Mouse (Mus musculus) kidney, postnatal 0 days (tissue): Measurements from ENCODE around the gene Itpr1. TPM values are rescaled to one million over a fixed set of nuclear protein-coding genes. Genes with fewer than 3 reads are reported as not detected.

Source experiments
- ATAC-seq: fragments of 200-750 bp; cut with Nextera tagmentation; replicated peaks from 2 replicates; pipeline ENCODE4 v1.8.0; 2017; ENCODE audit warnings: low read depth, moderate number of reproducible peaks, moderate TSS enrichment, moderate library complexity; ENCODE audit not compliant: low FRiP score
- DNase-seq: peaks from one replicate; pipeline ENCODE4 v3.0.0-alpha.2; 2016; ENCODE audit warnings: low spot score
- H3K27ac ChIP-seq: fragments of 300-500 bp; sonication (generic); 2 replicates; pipeline ENCODE4 v1.5.1; 2014; ENCODE audit warnings: mild to moderate bottlenecking
- H3K27me3 ChIP-seq: fragments of 300-500 bp; sonication (generic); 2 replicates; pipeline ENCODE4 v1.6.1; 2014; ENCODE audit warnings: low read length, mixed read lengths; ENCODE audit not compliant: insufficient read depth
- H3K36me3 ChIP-seq: fragments of 300-500 bp; sonication (generic); 2 replicates; pipeline ENCODE4 v1.6.1; 2014; ENCODE audit warnings: low read length, mixed read lengths; ENCODE audit not compliant: insufficient read depth
- H3K4me1 ChIP-seq: fragments of 300-500 bp; sonication (generic); replicated peaks from 2 replicates; pipeline ENCODE4 v1.6.1; 2014; ENCODE audit warnings: antibody characterized with exemption, low read length, mixed read lengths; ENCODE audit not compliant: insufficient read depth
- H3K4me2 ChIP-seq: fragments of 300-500 bp; sonication (generic); 2 replicates; pipeline ENCODE4 v1.6.1; 2014; ENCODE audit warnings: mild to moderate bottlenecking, low read length, moderate library complexity, mixed read lengths
- H3K4me3 ChIP-seq: fragments of 300-500 bp; sonication (generic); replicated peaks from 2 replicates; pipeline ENCODE4 v1.5.1; 2014; ENCODE audit warnings: low read depth, low read length
- H3K9ac ChIP-seq: fragments of 300-500 bp; sonication (generic); 2 replicates; pipeline ENCODE4 v1.6.1; 2014; ENCODE audit warnings: low read depth, low read length
- H3K9me3 ChIP-seq: fragments of 300-500 bp; sonication (generic); replicated peaks from 2 replicates; pipeline ENCODE4 v1.6.1; 2016; ENCODE audit warnings: low read length, inconsistent platforms, mixed read lengths
- CTCF ChIP-seq: IDR thresholded peaks from 2 replicates; pipeline ENCODE4 v1.5.1; 2016; ENCODE audit warnings: antibody characterized with exemption, low read depth, mild to moderate bottlenecking, moderate library complexity
- WGBS: fragments of 180-500 bp; shearing (Covaris S2); extraction: QIAGEN DNeasy Blood & Tissue Kit; methylation state at CpG from one replicate; pipeline ENCODE4 v1.1.7; 2014; 5-methylcytosine and 5-hydroxymethylcytosine counted together
- polyA plus RNA-seq: library from polyadenylated mRNA; unstranded; fragments of >200 nt; fragmentation: Nextera tagmentation; extraction: Ambion mirVana; gene quantifications from 2 replicates; pipeline ENCODE4 v1.2.1, GENCODE M21; 2015

Itpr1 gene
- polyA plus RNA-seq, 1 experiment from 2014 or later: 21.2 TPM

- no peak for DNase-seq
- Histone ChIP-seq H3K4me2 (no peak overlapping the region), H3K4me3 (no peak overlapping the region), H3K4me1 (peaks cover 13% of the 10 kb centered on the region; the same call in 1 of the 2 replicates), H3K9ac (no peak overlapping the region), H3K27me3 (no peaks in the 10 kb centered on the region), H3K9me3 (no peaks in the 10 kb centered on the region), H3K27ac (0 out of 2 replicates have a peak overlapping the region, but pooled peaks have one; percentile 31), H3K36me3 (peaks cover 3% of the 10 kb centered on the region; the same call in 1 of the 2 replicates)
- TF ChIP-seq CTCF: no peak
- 70% methylated on average over 3 of the region's 3 CpGs for WGBS
- ATAC-seq: no peak
These were observed 33.6 kb downstream of the Itpr1 start for GRCm38 (mm10) chr6:108246369-108247085.

GRCm38 (mm10) chr6:108247211-108247610 is 34.3 kb downstream of the Itpr1 start:
- DNase-seq: no peak
- Histone ChIP-seq H3K4me1 (peaks cover 13% of the 10 kb centered on the region), H3K36me3 (peaks cover 3% of the 10 kb centered on the region; the same call in 1 of the 2 replicates), H3K27ac (0 out of 2 replicates have a peak overlapping the region, but pooled peaks have one; percentile 31), H3K9ac (no peak overlapping the region), H3K4me3 (no peak overlapping the region), H3K27me3 (no peaks in the 10 kb centered on the region), H3K4me2 (no peak overlapping the region), H3K9me3 (no peaks in the 10 kb centered on the region)
- WGBS: 88% methylated on average over 3 of the region's 3 CpGs
- peak; percentile 41; the same call in 1 of the 2 replicates for ATAC-seq
- no peak for TF ChIP-seq CTCF

- ATAC-seq: no peak
- no peak for TF ChIP-seq CTCF
- no peaks in the 10 kb centered on the region for H3K9me3 ChIP-seq
These were observed 35.6 kb downstream of the Itpr1 start for GRCm38 (mm10) chr6:108248519-108248918.

GRCm38 (mm10) chr6:108249031-108249917 is 36.4 kb downstream of the Itpr1 start:
- H3K27ac ChIP-seq: peak overlapping the region; percentile 72
- no peak overlapping the region for H3K9ac ChIP-seq
- no peak for TF ChIP-seq CTCF
- ATAC-seq (peak; percentile 50; the same call in 1 of the 2 replicates), DNase-seq (peak; percentile 55)
- peaks cover 19% of the 10 kb centered on the region for H3K4me1 ChIP-seq
- H3K36me3 ChIP-seq: no peaks in the 10 kb centered on the region
- no peaks in the 10 kb centered on the region for H3K9me3 ChIP-seq
- WGBS: 42% methylated on average over 9 of the region's 9 CpGs
- no peak overlapping the region for H3K4me3 ChIP-seq
- no peak overlapping the region for H3K4me2 ChIP-seq
- H3K27me3 ChIP-seq: no peaks in the 10 kb centered on the region

More at GRCm38 (mm10) chr6:108248519-108248918, 35.6 kb downstream of the Itpr1 start:
- WGBS: 27% methylated on average over 4 of the region's 4 CpGs
- no peaks in the 10 kb centered on the region for H3K27me3 ChIP-seq
- no peak overlapping the region for H3K4me2 ChIP-seq
- H3K36me3 ChIP-seq: no peaks in the 10 kb centered on the region
- DNase-seq: peak; percentile 61
- H3K4me1 ChIP-seq: peaks cover 13% of the 10 kb centered on the region
- no peak overlapping the region for H3K9ac ChIP-seq
- H3K27ac ChIP-seq: peak overlapping the region; percentile 72
- H3K4me3 ChIP-seq: no peak overlapping the region

GRCm38 (mm10) chr6:108249918-108250225 is 37.0 kb downstream of the Itpr1 start:
- Histone ChIP-seq H3K4me2 (no peak overlapping the region), H3K9me3 (no peaks in the 10 kb centered on the region), H3K27me3 (no peaks in the 10 kb centered on the region), H3K27ac (0 out of 2 replicates have a peak overlapping the region, but pooled peaks have one; percentile 11), H3K36me3 (no peaks in the 10 kb centered on the region), H3K4me1 (peaks cover 24% of the 10 kb centered on the region), H3K9ac (no peak overlapping the region), H3K4me3 (no peak overlapping the region)
- no peak for TF ChIP-seq CTCF
- ATAC-seq (no peak), DNase-seq (no peak)
- 73% methylated on average over 3 of the region's 3 CpGs for WGBS

GRCm38 (mm10) chr6:108250416-108250815 is 37.5 kb downstream of the Itpr1 start:
- WGBS: 83% methylated on average over 4 of the region's 4 CpGs
- peaks cover 29% of the 10 kb centered on the region for H3K4me1 ChIP-seq

More at GRCm38 (mm10) chr6:108250416-108250815, 37.5 kb downstream of the Itpr1 start:
- Histone ChIP-seq H3K27ac (no peak overlapping the region), H3K36me3 (no peaks in the 10 kb centered on the region), H3K4me2 (no peak overlapping the region), H3K27me3 (no peaks in the 10 kb centered on the region), H3K9me3 (no peaks in the 10 kb centered on the region), H3K9ac (no peak overlapping the region), H3K4me3 (no peak overlapping the region)
- TF ChIP-seq CTCF: no peak
- DNase-seq: no peak
- no peak for ATAC-seq
